Mouse (Mus musculus): Measurements from ENCODE around the gene Sec22a. TPM values are rescaled to one million over a fixed set of nuclear protein-coding genes. Genes with fewer than 3 reads are reported as not detected.

Gene Sec22a
- total RNA-seq, 2 experiments from 2014 or later = 4.0 to 6.1 TPM

GRCm38 (mm10) chr16:35270353-35270934 lies 93.3 kb downstream of the Sec22a start:
- DNase-seq = peak; percentile 42 to 71
- intact Hi-C loops (cut with DNase I) = loop anchor here (1.0 to 5.0 kb wide), 3 partner anchors 113 to 212 kb away; no protein-coding TSS in a partner anchor

Other genes with a start within 250 kb of the Sec22a start
- 1 to 10 TPM; 1.8 to 1.9 TPM for gene Adcy5, start 209.0 kb downstream of the Sec22a start, total RNA-seq (2021)
- gene Pdia5, start 127.0 kb upstream of the Sec22a start, total RNA-seq (2021) = 1 to 10 TPM; 1.7 to 1.9 TPM
- under 1 TPM; 0.44 to 0.56 TPM for gene Sema5b, start 177.2 kb upstream of the Sec22a start, total RNA-seq (2021)

All from gastrocnemius, postnatal 36 days (tissue).